Mouse (Mus musculus) thymus, adult 2 months (tissue): ENCODE results near the gene Wdr93. TPM values are rescaled to one million over a fixed set of nuclear protein-coding genes. Genes with fewer than 3 reads are reported as not detected.

Source experiments
- DNase-seq: peaks from one replicate; pipeline ENCODE4 v3.0.0; 2021
- H3K27ac ChIP-seq: fragments of 200-500 bp; 2 replicates; pipeline ENCODE4 v1.5.1; 2012; ENCODE audit warnings: low read length, control low read depth; ENCODE audit not compliant: control insufficient read depth, insufficient read depth
- H3K27me3 ChIP-seq: fragments of 200-500 bp; 2 replicates; pipeline ENCODE4 v1.6.1; 2012; ENCODE audit warnings: mild to moderate bottlenecking, low read length, moderate library complexity, mixed read lengths; ENCODE audit not compliant: control insufficient read depth, insufficient read depth
- H3K36me3 ChIP-seq: fragments of 200-500 bp; 2 replicates; pipeline ENCODE4 v1.6.1; 2012; ENCODE audit warnings: mild to moderate bottlenecking, low read length, moderate library complexity; ENCODE audit not compliant: control insufficient read depth, insufficient read depth
- H3K4me1 ChIP-seq: fragments of 200-500 bp; replicated peaks from 2 replicates; pipeline ENCODE4 v1.6.1; 2012; ENCODE audit warnings: low read length; ENCODE audit not compliant: control insufficient read depth, insufficient read depth
- H3K4me3 ChIP-seq: fragments of 200-500 bp; 2 replicates; pipeline ENCODE4 v1.5.1; 2012; ENCODE audit warnings: mild to moderate bottlenecking, low read length, control low read depth, moderate library complexity; ENCODE audit not compliant: control insufficient read depth, insufficient read depth
- CTCF ChIP-seq: fragments of 200-500 bp; IDR thresholded peaks from 2 replicates; pipeline ENCODE4 v1.5.1; 2012; ENCODE audit warnings: mild to moderate bottlenecking, control low read depth, low read length, moderate library complexity, borderline replicate concordance; ENCODE audit not compliant: control insufficient read depth, poor library complexity, insufficient read depth; ENCODE audit errors: extremely low read depth
- POLR2A ChIP-seq: fragments of 200-500 bp; IDR thresholded peaks from 2 replicates; pipeline ENCODE4 v1.6.1; 2012; ENCODE audit warnings: mild to moderate bottlenecking, low read length, control low read depth, moderate library complexity; ENCODE audit not compliant: control insufficient read depth, poor library complexity, insufficient read depth; ENCODE audit errors: extremely low read depth
- WGBS: fragments of 180-500 bp; shearing (Covaris S2); methylation state at CpG from one replicate; pipeline ENCODE4 v1.1.7; 2018; 5-methylcytosine and 5-hydroxymethylcytosine counted together
- polyA plus RNA-seq: library from polyadenylated mRNA; depleted of rRNA; stranded (reverse); fragments of >200 nt; gene quantifications from 2 replicates; pipeline ENCODE4 v1.2.3, GENCODE M21; 2012; rRNA removed

Gene Wdr93
- polyA plus RNA-seq, 1 experiment, result 0.22 TPM

DNA sequence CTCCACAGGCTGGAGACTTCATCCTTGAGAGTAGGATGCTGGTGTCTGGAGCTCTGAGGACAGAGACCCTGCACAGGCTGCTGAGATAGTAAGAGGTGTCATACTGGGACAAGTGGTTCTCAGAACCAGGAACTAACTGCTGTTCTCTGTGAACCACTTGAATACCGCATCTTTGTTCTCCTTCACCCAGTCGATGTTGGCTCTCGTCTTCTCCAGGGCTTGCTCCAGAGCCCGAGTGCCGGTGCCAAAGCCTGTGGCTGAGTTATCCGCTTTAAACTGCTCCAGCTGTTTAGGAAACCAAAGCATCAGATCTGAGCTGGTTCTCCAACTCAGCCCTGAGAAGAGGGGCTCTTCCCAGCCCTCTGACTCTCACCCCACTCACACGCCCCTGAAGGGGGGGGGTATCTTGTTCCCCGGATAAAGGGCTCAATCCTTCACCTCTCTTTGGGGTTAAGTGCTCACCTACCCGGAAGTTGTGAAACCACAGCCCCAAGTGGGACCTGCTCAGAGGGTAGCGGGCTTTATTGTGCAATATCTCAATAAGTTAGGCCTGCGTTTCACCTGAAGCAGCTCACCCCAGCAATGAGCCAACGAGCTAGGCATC, 79.2 kb downstream of the Wdr93 start:
- H3K4me3 ChIP-seq, result no peak overlapping the region
- WGBS, result 52% methylated on average over 12 of the region's 12 CpGs
- no peaks in the 10 kb centered on the region for H3K36me3 ChIP-seq
- no peak for DNase-seq
- H3K27ac ChIP-seq, result no peak overlapping the region
- no peaks in the 10 kb centered on the region for H3K27me3 ChIP-seq
- no peaks in the 10 kb centered on the region; the same call in 1 of the 2 replicates for H3K4me1 ChIP-seq
- TF ChIP-seq POLR2A, result no peak
- TF ChIP-seq CTCF, result no peak

DNA sequence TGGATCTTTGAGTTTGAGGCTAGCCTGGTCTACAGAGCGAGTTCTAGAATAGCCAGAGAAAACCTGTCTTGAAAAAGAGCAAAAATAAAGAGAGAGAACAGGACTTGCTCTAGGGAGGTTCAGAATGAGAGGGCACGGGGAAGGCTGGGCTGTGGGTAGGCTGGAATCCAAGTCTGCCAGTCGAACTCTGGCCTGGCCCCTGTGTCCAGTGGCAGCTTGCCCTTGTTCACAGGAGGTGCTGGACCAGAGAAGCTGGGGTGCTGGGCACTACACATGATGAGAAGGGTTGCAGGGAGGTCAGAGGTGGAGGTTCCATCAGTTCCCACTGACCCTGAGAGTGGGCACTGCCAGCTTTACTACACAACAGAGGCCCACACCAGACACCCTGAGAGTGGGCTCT, 85.4 kb downstream of the Wdr93 start:
- H3K4me1 ChIP-seq, result no peaks in the 10 kb centered on the region
- no peaks in the 10 kb centered on the region for H3K27me3 ChIP-seq
- H3K36me3 ChIP-seq, result no peaks in the 10 kb centered on the region
- TF ChIP-seq POLR2A, result no peak
- no peak for TF ChIP-seq CTCF
- no peak overlapping the region for H3K4me3 ChIP-seq
- DNase-seq, result no peak
- H3K27ac ChIP-seq, result no peak overlapping the region
- WGBS, result 87% methylated on average over 3 of the region's 3 CpGs

DNA sequence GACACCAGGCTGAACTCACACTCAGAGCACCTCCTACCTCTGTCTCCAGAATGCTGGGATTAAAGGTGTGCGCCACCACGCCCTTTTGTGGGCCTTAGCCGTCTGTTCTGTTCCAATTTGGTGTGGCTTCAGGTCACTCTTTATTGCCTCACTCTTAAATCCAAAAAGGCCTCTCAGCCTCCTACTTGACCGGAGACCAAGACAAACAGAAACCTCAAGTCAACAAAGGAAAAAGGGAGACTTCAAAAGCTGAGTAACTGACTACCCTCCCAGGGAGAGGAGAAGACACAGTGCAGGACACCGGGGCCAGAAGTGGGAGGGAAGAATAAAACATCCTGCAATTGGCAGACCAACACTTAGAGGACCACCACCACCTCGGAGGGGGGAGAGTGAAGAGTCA, 88.2 kb downstream of the Wdr93 start:
- no peak for DNase-seq
- TF ChIP-seq POLR2A (no peak), CTCF (no peak)
- Histone ChIP-seq H3K4me3 (no peak overlapping the region), H3K36me3 (no peaks in the 10 kb centered on the region), H3K27me3 (no peaks in the 10 kb centered on the region), H3K4me1 (no peaks in the 10 kb centered on the region), H3K27ac (no peak overlapping the region)
- WGBS, result 79% methylated on average over 6 of the region's 6 CpGs

DNA sequence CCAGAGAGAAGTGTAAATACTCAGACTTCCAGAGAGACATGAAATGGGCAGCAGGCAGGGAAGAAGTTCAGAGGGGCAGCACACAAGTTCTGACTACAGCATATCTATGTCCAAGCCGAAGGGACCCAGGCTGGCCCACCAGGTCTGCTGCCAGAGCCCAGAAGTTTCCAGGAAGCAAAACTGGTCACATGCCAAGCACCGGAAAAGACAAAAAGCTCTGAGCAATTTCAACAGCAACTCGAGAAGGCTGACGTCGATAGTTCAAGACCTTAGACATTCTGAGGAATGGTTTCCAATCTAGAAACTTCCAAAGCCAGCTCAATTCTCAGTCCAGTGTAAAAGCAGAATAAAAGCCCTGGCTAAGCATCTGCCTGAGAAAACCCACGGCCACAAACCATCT, 88.6 kb downstream of the Wdr93 start:
- no peak for TF ChIP-seq POLR2A
- TF ChIP-seq CTCF, result no peak
- H3K4me1 ChIP-seq, result no peaks in the 10 kb centered on the region
- no peaks in the 10 kb centered on the region for H3K36me3 ChIP-seq
- H3K4me3 ChIP-seq, result no peak overlapping the region
- no peak for DNase-seq
- H3K27me3 ChIP-seq, result no peaks in the 10 kb centered on the region
- no peak overlapping the region for H3K27ac ChIP-seq
- WGBS, result 74% methylated on average over 6 of the region's 6 CpGs

GRCm38 (mm10) chr7:79832980-79833379, 90.0 kb downstream of the Wdr93 start:
- Histone ChIP-seq H3K27me3 (no peaks in the 10 kb centered on the region), H3K27ac (no peak overlapping the region), H3K4me1 (no peaks in the 10 kb centered on the region), H3K4me3 (no peak overlapping the region), H3K36me3 (no peaks in the 10 kb centered on the region)
- no peak for DNase-seq
- no peak for TF ChIP-seq CTCF
- no peak for TF ChIP-seq POLR2A

DNA sequence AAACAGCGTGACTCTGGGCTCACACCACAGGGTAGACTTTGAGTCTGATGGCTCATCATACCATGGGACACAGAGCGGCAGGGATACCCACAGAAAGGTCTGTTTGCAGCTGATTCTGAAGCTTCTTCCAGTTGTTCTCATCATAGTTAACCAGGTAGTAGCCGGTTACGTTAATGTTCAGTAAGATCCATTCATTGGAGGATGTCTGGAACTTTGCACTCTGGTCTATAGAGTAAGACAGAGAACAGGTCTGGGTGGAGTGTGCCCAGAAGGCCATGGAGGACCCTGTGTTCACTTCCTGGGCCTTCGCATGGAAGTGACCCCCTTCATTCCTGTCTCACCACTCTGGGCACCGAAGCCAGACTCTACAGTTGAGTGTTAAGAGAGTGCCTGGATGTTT, 92.2 kb downstream of the Wdr93 start:
- no peak for TF ChIP-seq CTCF
- no peak for TF ChIP-seq POLR2A
- Histone ChIP-seq H3K36me3 (no peaks in the 10 kb centered on the region), H3K4me3 (no peak overlapping the region), H3K4me1 (no peaks in the 10 kb centered on the region), H3K27me3 (no peaks in the 10 kb centered on the region), H3K27ac (no peak overlapping the region)
- 94% methylated on average over 6 of the region's 6 CpGs for WGBS
- no peak for DNase-seq

Other genes starting within 250 kb of the Wdr93 start
- 0.56 and 1.2 TPM in 2 replicates for gene Rhcg, start 125.5 kb upstream of the Wdr93 start, polyA plus RNA-seq
- gene Ticrr, start 83.0 kb upstream of the Wdr93 start, polyA plus RNA-seq, result 7.7 and 12.0 TPM in 2 replicates
- gene Kif7, start 27.4 kb upstream of the Wdr93 start, polyA plus RNA-seq, result 5.7 and 6.3 TPM in 2 replicates
- gene Plin1, start 10.3 kb upstream of the Wdr93 start, polyA plus RNA-seq, result 64.4 and 73.1 TPM in 2 replicates
- gene Pex11a, start within 50 bp of the Wdr93 start, polyA plus RNA-seq, result 5.0 and 8.1 TPM in 2 replicates
- gene Mesp1, start 50.6 kb downstream of the Wdr93 start, polyA plus RNA-seq, result 0.45 and 0.62 TPM in 2 replicates
- 0.41 and 0.47 TPM in 2 replicates for gene Mesp2, start 67.6 kb downstream of the Wdr93 start, polyA plus RNA-seq
- gene Anpep, start 117.9 kb downstream of the Wdr93 start, polyA plus RNA-seq, result 15.9 and 20.6 TPM in 2 replicates
- gene Ap3s2, start 177.5 kb downstream of the Wdr93 start, polyA plus RNA-seq, result 21.7 and 22.4 TPM in 2 replicates
- 4.6 and 5.4 TPM in 2 replicates for gene Arpin, start 192.2 kb downstream of the Wdr93 start, polyA plus RNA-seq